In genomic region chr2:58357068-58357413, GRCm38 (mm10) we compare ENCODE assay signal across 9 mouse cellular contexts. TPM values are rescaled to one million over a fixed set of nuclear protein-coding genes. Genes with fewer than 3 reads are reported as not detected.
DNase-seq lines count a peak whose midpoint lies in the region; ATAC-seq lines count a peak whose summit lies in the region.
"Had no signal": no experiment of that assay in that cellular context is flagged by ENCODE, and none has a peak within 500 bp of the region (broad histone marks: within the 10 kb centered on the region; RNA-seq: fewer than 3 reads in every experiment).

No protein-coding gene starts in this region.

- H3K4me2 ChIP-seq in forebrain, embryonic 15.5 days (replicated peaks), result peak overlapping the region; percentile 100
- H3K4me2 ChIP-seq in liver, embryonic 12.5 days, result peak overlapping the region; percentile 80
- peak overlapping the region; percentile 97 for H3K4me2 ChIP-seq in stomach, embryonic 14.5 days (replicated peaks; ENCODE audit: low read depth, low read length)

- ATAC-seq in frontal cortex, adult (ENCODE audit: low TSS enrichment), result peak; percentile 60
- ATAC-seq in forebrain, embryonic 15.5 days (replicated peaks), result peak; percentile 70
- no peak for ATAC-seq in liver, embryonic 12.5 days
- ATAC-seq in stomach, embryonic 14.5 days (ENCODE audit: insufficient number of reproducible peaks, insufficient read depth, low FRiP score, low read depth), result peak; percentile 68; the same call in 1 of the 2 replicates

- peaks cover 13% of the 10 kb centered on the region for H3K4me1 ChIP-seq in forebrain, embryonic 15.5 days
- H3K4me1 ChIP-seq in liver, embryonic 12.5 days, result peaks cover 6% of the 10 kb centered on the region; the same call in 1 of the 2 replicates
- H3K4me1 ChIP-seq in stomach, embryonic 14.5 days (ENCODE audit: control insufficient read depth, insufficient read depth, low read length), result peaks cover 5% of the 10 kb centered on the region; the same call in 1 of the 2 replicates

- no peak overlapping the region for H3K27ac ChIP-seq in forebrain, embryonic 15.5 days (replicated peaks)
- no peak overlapping the region for H3K27ac ChIP-seq in liver, embryonic 12.5 days
- H3K27ac ChIP-seq in stomach, embryonic 14.5 days (ENCODE audit: low read length), result no peak overlapping the region

- peak overlapping the region; percentile 60 for H3K4me3 ChIP-seq in forebrain, embryonic 15.5 days
- peak overlapping the region; percentile 57 for H3K4me3 ChIP-seq in liver, embryonic 12.5 days
- peak overlapping the region; percentile 49 for H3K4me3 ChIP-seq in stomach, embryonic 14.5 days (ENCODE audit: low read depth, low read length)

- no peaks in the 10 kb centered on the region for H3K36me3 ChIP-seq in forebrain, embryonic 15.5 days
- H3K36me3 ChIP-seq in liver, embryonic 12.5 days, result no peaks in the 10 kb centered on the region
- H3K36me3 ChIP-seq in stomach, embryonic 14.5 days (ENCODE audit: control insufficient read depth, insufficient read depth, low read length), result no peaks in the 10 kb centered on the region

- 0% methylated on average over 7 of the region's 7 CpGs for WGBS in forebrain, embryonic 15.5 days
- WGBS in liver, embryonic 12.5 days (ENCODE audit: insufficient replicate concordance), result under 1% methylated on average over 7 of the region's 7 CpGs
- WGBS in stomach, embryonic 14.5 days, result 2% methylated on average over 7 of the region's 7 CpGs

- no peak for DNase-seq in frontal cortex, postnatal 10 days (ENCODE audit: low spot score in 2 of 2)
- peak; percentile 29 for DNase-seq in retina, postnatal 1 day
- DNase-seq in retina, embryonic 14.5 days (ENCODE audit: low spot score), result no peak
- no peak for DNase-seq in yolk sac, embryonic 10.5 days (ENCODE audit: low spot score)

- no peaks in the 10 kb centered on the region for H3K27me3 ChIP-seq in forebrain, embryonic 15.5 days
- peaks cover 29% of the 10 kb centered on the region for H3K27me3 ChIP-seq in liver, embryonic 12.5 days (replicated peaks)
- H3K27me3 ChIP-seq in stomach, embryonic 14.5 days (ENCODE audit: control insufficient read depth, insufficient read depth, low read length), result no peaks in the 10 kb centered on the region
- H3K27me3 ChIP-seq: CH12.LX had no signal

- H3K9me3 ChIP-seq in forebrain, embryonic 15.5 days, result no peaks in the 10 kb centered on the region
- H3K9me3 ChIP-seq in liver, embryonic 12.5 days (replicated peaks), result no peaks in the 10 kb centered on the region
- no peaks in the 10 kb centered on the region for H3K9me3 ChIP-seq in stomach, embryonic 14.5 days (ENCODE audit: control insufficient read depth, low read depth, low read length)

- H3K9ac ChIP-seq in forebrain, embryonic 15.5 days (replicated peaks), result peak overlapping the region; percentile 56
- H3K9ac ChIP-seq in liver, embryonic 12.5 days, result no peak overlapping the region
- no peak overlapping the region for H3K9ac ChIP-seq in stomach, embryonic 14.5 days (replicated peaks; ENCODE audit: low read depth, low read length)

RNA-seq across cellular contexts. Expression of gene Acvr1c, which starts 0.7 kb away (rescaled TPM):
- 1.0 and 1.5 TPM in 2 replicates for polyA plus RNA-seq in forebrain, embryonic 15.5 days (2015; fragmentation: Nextera tagmentation; extraction: Ambion mirVana)
- 0.02 and 0.05 TPM in 2 replicates for polyA plus RNA-seq in liver, embryonic 12.5 days (2016; fragmentation: Nextera tagmentation; extraction: Ambion mirVana)
- polyA plus RNA-seq in stomach, embryonic 14.5 days (2014; fragmentation: Nextera tagmentation; extraction: Ambion mirVana), result 0.71 and 0.86 TPM in 2 replicates
